Mouse (Mus musculus) spleen, adult 18-20 months (tissue): ENCODE results near the gene Cpne9.
A peak's percentile ranks its signal among the peaks of the same experiment; 100 is the strongest.

Experiments used
- DNase-seq, 2 experiments: peaks; one replicate each; pipeline ENCODE4 v3.0.0; 2022; ENCODE audit warnings: mixed read lengths in 2 of 2

Cpne9 gene

DNA sequence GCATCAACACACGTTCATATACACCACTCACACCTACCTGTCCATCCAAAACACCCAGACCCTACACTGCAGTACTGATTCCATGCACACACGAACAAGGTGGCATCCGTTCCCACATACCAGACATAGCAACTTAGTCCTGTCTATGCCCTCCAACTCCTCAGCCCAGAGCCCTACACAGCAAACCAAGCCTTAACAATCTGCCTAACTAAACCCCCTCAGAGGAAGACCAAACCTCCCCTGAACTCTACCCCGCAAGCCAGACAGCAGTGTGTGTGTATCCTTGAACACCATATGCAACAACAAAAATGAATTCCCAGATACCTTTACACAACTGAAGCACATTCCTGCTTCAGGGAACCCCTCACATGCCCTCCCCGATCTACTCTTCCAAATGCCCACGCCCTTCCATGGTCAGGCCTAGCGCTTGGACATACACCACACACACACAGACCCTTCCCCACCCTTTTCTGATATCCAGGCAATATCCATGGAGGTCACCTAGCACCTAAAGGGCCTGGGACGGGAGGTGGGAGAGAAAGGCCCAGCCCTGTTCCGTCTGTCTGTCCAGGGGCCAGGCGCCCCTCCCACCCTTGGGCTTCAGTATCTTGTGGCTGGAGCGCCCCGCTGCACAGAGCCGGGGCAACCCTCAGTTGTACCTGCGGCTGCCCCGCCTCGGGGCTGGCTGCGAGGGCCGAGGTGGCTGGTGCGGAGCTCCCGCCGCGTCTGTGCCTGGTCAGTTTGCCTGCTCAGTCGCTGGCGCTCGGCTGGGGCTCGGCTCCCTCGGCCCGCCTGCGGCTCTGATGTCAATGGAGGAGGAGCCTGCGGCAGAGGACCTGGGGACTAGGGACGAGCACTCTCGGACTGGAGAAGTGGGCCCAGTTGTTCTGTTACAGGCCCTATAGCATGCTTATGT, 61.3 kb downstream of the Cpne9 start, which contains the start of gene Camk1:
Gene Camk1 (minus strand): TSS at position 808 of the 916 bp plus-strand sequence.
- DNase-seq: peak; percentile 36 to 53

DNA sequence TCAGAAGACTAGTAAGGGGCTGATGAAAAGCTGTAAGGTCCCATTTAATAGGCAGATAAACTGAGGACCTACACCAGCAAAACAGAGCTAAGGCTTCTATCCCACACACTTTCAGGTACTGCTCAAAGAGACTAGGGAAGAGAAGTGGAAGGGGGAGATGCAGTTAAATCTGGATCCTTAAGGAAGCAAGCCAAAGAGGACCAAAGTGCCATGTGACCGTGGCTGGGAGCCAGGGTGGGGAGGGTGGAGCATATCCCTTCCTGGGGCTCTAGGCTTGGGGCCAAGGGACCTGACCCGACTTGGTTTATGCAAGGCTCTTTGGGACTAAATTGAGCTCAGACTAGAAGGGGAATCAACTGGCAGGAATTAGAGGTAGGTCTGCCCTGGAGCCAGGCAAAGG, 62.2 kb downstream of the Cpne9 start:
- no peak for DNase-seq

DNA sequence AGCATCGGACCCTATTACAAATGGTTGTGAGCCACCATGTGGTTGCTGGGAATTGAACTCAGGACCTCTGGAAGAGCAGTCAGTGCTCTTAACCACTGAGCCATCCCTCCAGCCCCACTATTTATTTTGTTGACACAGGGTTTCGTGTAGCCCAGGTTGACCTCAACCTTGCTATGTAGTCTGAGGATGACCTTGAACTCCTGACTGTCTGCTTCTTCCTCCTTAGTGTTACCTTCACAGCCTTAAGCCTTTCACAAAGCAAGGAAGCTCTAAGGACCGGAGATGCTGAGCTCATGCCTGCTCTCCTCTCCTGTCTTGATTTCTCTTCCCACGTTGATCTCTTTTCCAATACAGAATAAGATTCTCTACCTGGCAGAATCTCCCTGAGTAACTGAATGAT, 64.8 kb downstream of the Cpne9 start:
- no peak for DNase-seq

DNA sequence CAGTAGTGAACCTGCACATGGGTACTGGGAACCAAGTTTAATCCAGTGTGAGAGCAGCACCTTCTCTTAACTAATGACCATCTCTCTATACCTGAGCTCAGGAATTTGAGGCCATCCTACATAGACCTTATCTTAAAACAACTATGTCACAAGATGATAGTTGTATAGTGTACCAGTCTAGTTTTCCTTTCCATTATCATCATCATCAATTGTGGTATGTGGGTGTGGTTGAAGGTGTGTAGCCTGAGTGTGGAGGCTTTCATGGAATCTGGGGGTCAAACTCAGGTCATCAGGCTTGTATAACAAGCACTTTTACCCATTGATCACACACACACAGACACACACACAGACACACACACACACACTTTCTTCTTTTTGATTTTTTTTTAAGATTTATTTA, 68.4 kb downstream of the Cpne9 start:
- DNase-seq: no peak

DNA sequence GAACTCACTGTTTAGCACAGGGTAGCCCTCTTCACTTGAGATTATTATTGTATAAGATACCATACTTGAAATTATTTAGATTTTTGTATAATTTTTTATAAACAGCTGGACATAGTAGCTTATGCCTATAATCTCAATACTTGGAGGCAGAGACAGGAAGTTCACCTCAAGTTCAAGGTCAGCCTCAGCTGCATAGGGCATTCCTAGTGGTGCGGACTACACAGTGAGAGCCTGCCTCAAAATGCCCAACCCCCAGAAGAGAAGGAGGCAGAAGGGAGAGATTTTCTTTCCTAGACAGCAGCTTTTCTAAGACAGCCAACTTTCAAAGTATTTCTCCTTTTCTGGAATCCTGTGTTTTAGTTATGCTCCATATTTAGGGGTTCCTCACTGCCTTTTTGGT, 69.1 kb downstream of the Cpne9 start:
- DNase-seq: no peak

DNA sequence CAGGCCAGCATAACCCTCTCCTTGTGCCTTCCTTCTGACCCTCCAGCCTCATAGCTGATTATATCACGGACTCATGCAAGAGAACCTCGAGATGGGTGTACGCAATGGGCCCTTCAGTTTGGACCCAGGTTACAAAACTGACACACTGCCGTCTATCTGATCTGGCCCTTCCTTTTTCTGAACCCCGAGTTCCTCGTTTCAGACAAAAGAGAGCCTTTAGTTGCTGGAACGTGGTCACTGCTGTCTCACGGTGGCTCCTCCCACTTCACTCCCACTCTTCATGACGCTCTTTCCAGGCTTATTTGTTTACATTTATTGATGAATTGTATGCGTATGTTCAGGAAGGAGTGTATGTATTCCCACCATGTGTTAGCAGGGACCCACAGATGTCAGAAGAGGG, 69.5 kb downstream of the Cpne9 start:
- no peak for DNase-seq

DNA sequence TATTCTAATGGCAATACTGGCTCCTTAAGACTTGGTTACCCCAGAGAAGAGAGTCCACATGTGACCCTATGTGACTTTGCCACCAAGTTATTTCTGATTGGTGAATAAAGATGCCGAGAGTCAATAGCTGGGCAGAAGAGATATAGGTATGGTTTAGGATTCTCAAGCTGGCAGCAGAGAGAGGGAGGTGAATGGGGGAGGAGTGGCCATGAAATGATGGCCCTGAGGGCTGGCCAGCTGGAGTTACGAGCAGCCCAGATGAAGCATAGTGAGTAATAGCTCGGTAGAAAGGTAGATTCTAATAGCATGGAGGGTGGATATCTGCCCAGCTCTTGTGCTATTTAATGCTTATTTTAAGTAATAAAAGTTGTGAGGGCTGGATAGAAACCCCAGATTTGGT, 70.7 kb downstream of the Cpne9 start:
- DNase-seq: no peak

DNA sequence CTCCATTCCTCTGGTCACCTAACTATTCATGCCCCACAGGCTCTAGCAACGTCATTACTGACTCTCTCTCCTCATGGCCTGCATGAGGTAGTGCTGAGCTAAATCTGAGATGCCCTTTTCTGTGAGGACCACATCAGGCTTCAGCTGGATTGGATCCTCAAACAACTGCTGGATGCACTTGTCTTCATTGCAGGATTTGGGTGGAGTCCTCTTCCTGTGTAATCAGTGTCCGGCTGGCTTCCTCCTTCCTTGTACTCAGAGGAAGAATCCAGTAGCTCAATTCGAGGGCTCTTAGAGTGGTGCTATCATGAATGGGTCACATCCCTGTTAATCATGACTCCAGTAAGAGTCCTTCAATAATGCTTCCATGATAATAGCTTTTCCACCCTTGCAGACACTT, 71.6 kb downstream of the Cpne9 start:
- no peak for DNase-seq
